In the genomic region with DNA sequence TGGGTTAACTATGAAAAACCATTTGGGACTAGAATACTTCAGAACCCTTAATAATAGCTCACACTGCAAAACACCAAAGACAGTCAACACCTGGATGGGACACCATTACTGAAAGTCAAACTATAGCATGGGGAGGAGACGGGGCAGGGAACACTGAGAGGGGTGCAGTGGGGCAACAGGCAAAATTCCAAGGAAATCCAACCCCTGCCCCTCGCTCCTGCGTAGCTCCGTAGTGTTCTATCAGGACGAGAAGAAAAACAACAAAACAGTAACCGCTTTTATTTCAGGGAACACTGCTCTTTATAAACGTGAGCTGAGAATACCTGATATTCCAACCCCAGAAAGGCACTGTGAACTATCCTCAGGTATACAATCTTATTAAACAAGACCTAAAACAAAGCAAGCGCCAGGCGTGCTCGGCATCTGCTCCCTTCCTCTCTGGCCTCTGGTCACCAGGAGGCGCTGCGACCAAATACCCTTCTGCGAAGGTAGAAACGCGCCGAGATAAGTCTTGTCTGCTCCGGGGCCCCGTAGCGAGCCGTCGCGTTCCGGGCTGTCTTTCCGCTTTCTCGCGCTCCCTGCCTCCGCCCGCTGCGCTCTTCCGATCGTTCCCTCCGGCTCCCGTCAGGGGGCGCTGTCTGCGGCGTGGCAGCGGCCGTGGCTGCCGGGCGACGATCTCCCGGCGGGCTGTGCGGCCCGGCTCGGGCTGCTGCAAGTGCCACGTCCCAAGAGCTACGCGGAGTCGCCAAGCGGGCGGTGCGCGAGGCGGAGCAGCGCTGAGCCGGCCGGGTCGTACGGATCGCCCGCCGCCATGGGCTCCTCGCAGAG, we compare ENCODE assay signal across 8 mouse cellular contexts. TPM values are rescaled to one million over a fixed set of nuclear protein-coding genes. Genes with fewer than 3 reads are reported as not detected.
DNase-seq lines count a peak whose midpoint lies in the region; ATAC-seq and TF ChIP-seq lines count a peak whose summit lies in the region.

A gene (plus strand): TSS at position 690 of the 828 bp plus-strand sequence.

- intact Hi-C loops in heart, postnatal 36 days (cut with DNase I): loop anchor here (5.0 kb wide), 1 partner anchor 166 kb away; a partner anchor contains a TSS

- TF ChIP-seq POLR2A in olfactory bulb, adult 2 months (IDR thresholded peaks at IDR 0.05; ENCODE audit: insufficient read depth, low read depth, low read length): peak; percentile 88
- peak; percentile 96 for TF ChIP-seq POLR2A in thymus, adult 2 months (IDR thresholded peaks at IDR 0.05; ENCODE audit: control insufficient read depth, extremely low read depth, insufficient read depth, low read length, poor library complexity)

- peaks cover 19% of the 10 kb centered on the region for H3K36me3 ChIP-seq in G1E (replicated peaks)
- H3K36me3 ChIP-seq in forebrain, embryonic 16.5 days (ENCODE audit: control insufficient read depth, insufficient read depth): no peaks in the 10 kb centered on the region
- H3K36me3 ChIP-seq in lung, embryonic 14.5 days (ENCODE audit: insufficient read depth): no peaks in the 10 kb centered on the region; the same call in 1 of the 2 replicates
- H3K36me3 ChIP-seq in thymus, adult 2 months (ENCODE audit: control insufficient read depth, insufficient read depth, low read length): no peaks in the 10 kb centered on the region

- H3K4me3 ChIP-seq in G1E (ENCODE audit: low read depth, low read length): peak within 1 kb of the TSS; percentile 90
- peak within 1 kb of the TSS; percentile 82 for H3K4me3 ChIP-seq in forebrain, embryonic 16.5 days (replicated peaks; ENCODE audit: low read length)
- H3K4me3 ChIP-seq in layer of hippocampus, adult 2 months: peak within 1 kb of the TSS; percentile 96
- peak within 1 kb of the TSS; percentile 93 for H3K4me3 ChIP-seq in lung, embryonic 14.5 days (ENCODE audit: low read depth, low read length)
- peak within 1 kb of the TSS; percentile 81 for H3K4me3 ChIP-seq in olfactory bulb, adult 2 months (ENCODE audit: insufficient read depth, low read depth, low read length)
- H3K4me3 ChIP-seq in thymus, adult 2 months (ENCODE audit: control insufficient read depth, insufficient read depth, low read length): peak within 1 kb of the TSS; percentile 79

- peaks cover 22% of the 10 kb centered on the region for H3K27me3 ChIP-seq in G1E (ENCODE audit: insufficient read depth, low read length)
- no peaks in the 10 kb centered on the region for H3K27me3 ChIP-seq in forebrain, embryonic 16.5 days (replicated peaks; ENCODE audit: control insufficient read depth, insufficient read depth, low read length)
- H3K27me3 ChIP-seq in lung, embryonic 14.5 days (ENCODE audit: insufficient read depth, low read length): no peaks in the 10 kb centered on the region
- H3K27me3 ChIP-seq in thymus, adult 2 months (ENCODE audit: control insufficient read depth, insufficient read depth, low read length): no peaks in the 10 kb centered on the region; the same call in 1 of the 2 replicates

- H3K27ac ChIP-seq in forebrain, embryonic 16.5 days (ENCODE audit: low read length): peak within 1 kb of the TSS; percentile 81
- H3K27ac ChIP-seq in layer of hippocampus, adult 2 months: peak within 1 kb of the TSS; percentile 97
- peak within 1 kb of the TSS; percentile 96 for H3K27ac ChIP-seq in lung, embryonic 14.5 days (ENCODE audit: low read depth)
- H3K27ac ChIP-seq in olfactory bulb, adult 2 months (ENCODE audit: insufficient read depth, low read depth, low read length): peak within 1 kb of the TSS; percentile 55
- peak within 1 kb of the TSS; percentile 28 for H3K27ac ChIP-seq in thymus, adult 2 months (ENCODE audit: control insufficient read depth, insufficient read depth, low read length)

- DNase-seq in G1E (ENCODE audit: low spot score): peak; percentile 97
- peak; percentile 96 to 99 for DNase-seq in cerebellum, adult 18-20 months
- peak; percentile 95 to 98 for DNase-seq in heart, postnatal 36 days
- peak; percentile 96 to 97 for DNase-seq in layer of hippocampus, adult 2 months (ENCODE audit: low spot score in 2 of 2)
- peak; percentile 99 for DNase-seq in lung, embryonic 14.5 days
- DNase-seq in thymus, adult 2 months: peak; percentile 97

- ATAC-seq in G1E (ENCODE audit: extremely low read depth, insufficient number of reproducible peaks, low FRiP score, poor library complexity, severe bottlenecking): peak; percentile 90
- peak; percentile 97 for ATAC-seq in forebrain, embryonic 16.5 days
- peak; percentile 98 for ATAC-seq in lung, embryonic 14.5 days (ENCODE audit: insufficient read depth)

- peak; percentile 60 for TF ChIP-seq CTCF in G1E (IDR thresholded peaks at IDR 0.05; ENCODE audit: low read depth, low read length)
- TF ChIP-seq CTCF in layer of hippocampus, adult 2 months (conservative IDR thresholded peaks at IDR 0.05): peak; percentile 98
- peak; percentile 80 for TF ChIP-seq CTCF in lung, embryonic 14.5 days (IDR thresholded peaks at IDR 0.05; ENCODE audit: low read depth)
- TF ChIP-seq CTCF in olfactory bulb, adult 2 months (IDR thresholded peaks at IDR 0.05; ENCODE audit: insufficient read depth, low read depth, low read length): peak; percentile 92
- peak; percentile 99 for TF ChIP-seq CTCF in thymus, adult 2 months (IDR thresholded peaks at IDR 0.05; ENCODE audit: borderline replicate concordance, control insufficient read depth, extremely low read depth, insufficient read depth, low read length, poor library complexity)

- H3K4me1 ChIP-seq in G1E (ENCODE audit: insufficient read depth, low read depth, low read length): peaks cover 38% of the 10 kb centered on the region
- peaks cover 31% of the 10 kb centered on the region for H3K4me1 ChIP-seq in forebrain, embryonic 16.5 days (replicated peaks; ENCODE audit: control insufficient read depth, insufficient read depth, low read length)
- peaks cover 3% of the 10 kb centered on the region; the same call in 1 of the 2 replicates for H3K4me1 ChIP-seq in lung, embryonic 14.5 days (ENCODE audit: insufficient read depth)
- H3K4me1 ChIP-seq in olfactory bulb, adult 2 months (ENCODE audit: control insufficient read depth, insufficient read depth, low read length): no peaks in the 10 kb centered on the region
- peaks cover 2% of the 10 kb centered on the region; the same call in 1 of the 2 replicates for H3K4me1 ChIP-seq in thymus, adult 2 months (replicated peaks; ENCODE audit: control insufficient read depth, insufficient read depth, low read length)

- no peaks in the 10 kb centered on the region for H3K9me3 ChIP-seq in G1E (replicated peaks)
- H3K9me3 ChIP-seq in forebrain, embryonic 16.5 days (ENCODE audit: control insufficient read depth, low read length): no peaks in the 10 kb centered on the region
- no peaks in the 10 kb centered on the region for H3K9me3 ChIP-seq in lung, embryonic 14.5 days (ENCODE audit: low read depth, low read length)

- peak within 1 kb of the TSS; percentile 79 for H3K4me2 ChIP-seq in forebrain, embryonic 16.5 days (ENCODE audit: low read length)
- peak within 1 kb of the TSS; percentile 79 for H3K4me2 ChIP-seq in lung, embryonic 14.5 days

- H3K9ac ChIP-seq in forebrain, embryonic 16.5 days (replicated peaks; ENCODE audit: low read depth, low read length): peak within 1 kb of the TSS; percentile 86
- H3K9ac ChIP-seq in lung, embryonic 14.5 days: peak within 1 kb of the TSS; percentile 96

- 2% methylated on average over 64 of the region's 64 CpGs for WGBS in forebrain, embryonic 16.5 days
- 1% methylated on average over 64 of the region's 64 CpGs for WGBS in lung, embryonic 14.5 days
- WGBS in olfactory bulb, adult 2 months: 1% methylated on average over 64 of the region's 64 CpGs
- 3% methylated on average over 64 of the region's 64 CpGs for WGBS in thymus, adult 2 months

RNA-seq across cellular contexts. Expression of the gene that starts here (rescaled TPM):
- 203 and 230 TPM in 2 replicates for total RNA-seq in G1E (2014; fragmentation: Nextera tagmentation)
- total RNA-seq in G1E (2017): 45.0 and 48.4 TPM in 2 replicates
- 60.9 and 69.4 TPM in 2 replicates for polyA plus RNA-seq in G1E (2012)
- 134 and 136 TPM in 2 replicates for polyA plus RNA-seq in forebrain, embryonic 16.5 days (2015; fragmentation: Nextera tagmentation; extraction: Ambion mirVana)
- total RNA-seq in heart, postnatal 36 days (2021): 10 to 100 TPM; 61.5 to 62.8 TPM
- total RNA-seq in layer of hippocampus, adult 2 months (2021): 100 to 1,000 TPM; 105 to 108 TPM
- 203 and 208 TPM in 2 replicates for polyA plus RNA-seq in lung, embryonic 14.5 days (2014; fragmentation: Nextera tagmentation; extraction: Ambion mirVana)
- not detected in 2 replicates for polyA plus RNA-seq in olfactory bulb, adult 2 months (2012; ENCODE audit: insufficient read depth, insufficient read length, low replicate concordance, missing spikeins)
- polyA plus RNA-seq in thymus, adult 2 months (2012; rRNA removed): 106 and 117 TPM in 2 replicates

Comparison
In these comparisons a context has a peak if more than half of its experiments do, and no peak if none do; other contexts are left out.
1. Peak in every context shown above with its lines: DNase-seq, ATAC-seq, H3K4me3 ChIP-seq and H3K27ac ChIP-seq.
2. H3K27ac ChIP-seq: peak in every context shown above with its lines; median percentile 97 in layer of hippocampus, adult 2 months; 96 in lung, embryonic 14.5 days; 81 in forebrain, embryonic 16.5 days; 55 in olfactory bulb, adult 2 months; 28 in thymus, adult 2 months.